Mouse (Mus musculus): Measurements from ENCODE around the gene Ccnc. TPM values are rescaled to one million over a fixed set of nuclear protein-coding genes. Genes with fewer than 3 reads are reported as not detected.

Gene Ccnc
- polyA plus RNA-seq, 1 experiment: not detected

DNA sequence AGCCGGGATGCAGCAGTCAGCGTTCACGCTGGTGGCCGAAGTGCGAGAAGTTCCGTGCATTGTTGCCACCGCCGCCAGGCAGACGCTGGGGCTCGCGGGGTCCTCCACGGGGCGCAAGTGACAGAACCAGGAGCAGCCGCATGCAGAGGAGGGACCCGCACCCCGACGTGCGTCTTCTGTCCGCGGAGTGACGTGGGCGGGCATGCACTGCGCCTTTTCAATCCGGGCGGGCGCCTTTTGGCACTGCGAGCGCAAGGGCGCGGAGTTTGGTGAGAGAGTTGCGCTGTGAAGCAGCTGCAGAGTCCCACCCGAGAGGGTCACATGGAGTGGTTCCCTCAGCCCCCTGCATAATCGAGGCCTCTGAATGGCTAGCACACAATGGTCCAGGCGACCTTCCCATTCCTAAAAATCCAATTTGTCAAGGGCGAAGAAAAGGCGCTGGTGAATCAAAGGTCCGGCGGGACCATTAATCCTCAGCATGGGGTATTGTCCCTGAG is 41.9 kb upstream of the Ccnc start, which contains the start of gene Prdm13:
Gene Prdm13, minus strand, starts transcription at position 369 of the 497 bp plus-strand sequence.
- WGBS: under 1% methylated on average over 38 of the region's 38 CpGs
- Histone ChIP-seq H3K27ac (ENCODE audit: insufficient read depth, low read depth, low read length) (no peak within 1 kb of the TSS), H3K4me3 (ENCODE audit: insufficient read depth, low read depth, low read length) (no peak within 1 kb of the TSS)

GRCm38 (mm10) chr4:21686416-21686815 is 41.1 kb upstream of the Ccnc start:
- WGBS: 10% methylated on average over 11 of the region's 11 CpGs
- TF ChIP-seq POLR2A (IDR thresholded peaks at IDR 0.05; ENCODE audit: insufficient read depth, low read depth, low read length) (no peak), CTCF (IDR thresholded peaks at IDR 0.05; ENCODE audit: insufficient read depth, low read depth, low read length) (no peak)
- peaks cover 8% of the 10 kb centered on the region for H3K4me1 ChIP-seq (ENCODE audit: control insufficient read depth, insufficient read depth, low read length)
- H3K27ac ChIP-seq (ENCODE audit: insufficient read depth, low read depth, low read length): no peak overlapping the region
- no peak overlapping the region for H3K4me3 ChIP-seq (ENCODE audit: insufficient read depth, low read depth, low read length)

More for the DNA sequence above, 41.9 kb upstream of the Ccnc start, which contains the start of gene Prdm13:
- TF ChIP-seq POLR2A (IDR thresholded peaks at IDR 0.05; ENCODE audit: insufficient read depth, low read depth, low read length) (no peak), CTCF (IDR thresholded peaks at IDR 0.05; ENCODE audit: insufficient read depth, low read depth, low read length) (no peak)
- H3K4me1 ChIP-seq (ENCODE audit: control insufficient read depth, insufficient read depth, low read length): peaks cover 8% of the 10 kb centered on the region

DNA sequence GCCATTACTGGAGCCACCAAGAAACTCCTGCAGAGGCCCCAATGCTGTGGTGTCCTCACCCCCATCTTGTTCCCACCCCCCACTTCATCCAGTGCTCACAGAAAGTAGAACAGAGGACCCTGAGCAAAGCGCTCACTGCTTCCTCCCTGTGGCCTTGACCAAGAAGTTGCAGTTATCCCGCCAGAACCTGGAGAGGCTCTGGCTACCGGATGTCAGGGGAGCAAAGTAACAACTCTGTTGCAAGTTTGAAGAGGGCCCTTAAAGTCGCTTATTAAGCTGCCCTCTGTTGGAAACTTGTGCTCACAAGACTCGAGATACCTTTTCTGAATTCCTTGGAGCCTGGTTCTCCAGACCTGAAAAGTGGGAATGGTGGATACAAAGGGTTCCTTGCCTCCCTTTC is 40.6 kb upstream of the Ccnc start:
- Histone ChIP-seq H3K4me1 (ENCODE audit: control insufficient read depth, insufficient read depth, low read length) (peaks cover 8% of the 10 kb centered on the region), H3K4me3 (ENCODE audit: insufficient read depth, low read depth, low read length) (no peak overlapping the region), H3K27ac (ENCODE audit: insufficient read depth, low read depth, low read length) (no peak overlapping the region)
- TF ChIP-seq CTCF (IDR thresholded peaks at IDR 0.05; ENCODE audit: insufficient read depth, low read depth, low read length) (no peak), POLR2A (IDR thresholded peaks at IDR 0.05; ENCODE audit: insufficient read depth, low read depth, low read length) (no peak)
- WGBS: 8% methylated on average over 5 of the region's 5 CpGs

DNA sequence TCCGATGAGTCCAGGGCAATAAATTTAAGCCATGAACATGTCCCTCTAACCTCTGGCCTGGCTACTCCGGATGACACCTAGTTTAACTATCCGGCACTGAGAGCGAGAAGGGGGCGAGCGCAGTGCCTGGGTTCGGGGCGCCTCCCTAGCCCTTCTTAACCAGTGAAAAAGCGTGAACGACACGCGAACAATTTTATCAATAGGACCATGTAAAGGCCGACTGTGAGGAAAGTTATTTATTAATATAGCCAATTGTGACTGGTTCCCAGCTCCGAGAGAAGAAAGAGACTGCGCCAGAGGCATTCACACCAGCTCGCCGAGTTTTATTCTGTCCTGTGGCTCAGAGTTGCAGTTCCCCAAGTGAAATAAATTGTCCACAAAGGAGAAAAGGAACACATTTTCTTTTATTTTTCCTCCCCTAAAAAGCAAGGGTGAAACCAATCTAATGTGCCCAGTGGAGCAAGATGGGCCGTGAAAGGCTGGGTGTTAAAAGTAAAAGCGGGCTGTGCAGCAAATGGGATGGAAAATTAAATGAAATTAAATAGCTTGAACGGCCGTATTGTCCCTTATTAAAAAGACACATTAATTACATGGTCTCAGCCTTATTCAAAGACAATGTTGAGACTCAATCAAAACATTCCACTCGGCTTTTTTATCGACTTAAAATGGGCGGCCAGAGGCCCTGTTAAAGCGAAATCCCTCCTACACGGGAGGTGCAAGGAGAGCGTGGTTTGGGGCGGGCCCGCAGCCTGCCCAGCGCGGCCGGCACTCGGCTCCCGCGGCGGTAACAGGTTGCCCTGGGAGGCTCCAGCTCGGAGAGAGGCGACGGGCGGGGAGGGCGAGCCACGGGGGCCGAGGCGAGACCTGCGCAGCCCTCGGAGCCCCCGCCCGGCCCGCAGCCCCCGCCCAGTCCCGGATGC is 39.5 kb upstream of the Ccnc start:
- Histone ChIP-seq H3K4me3 (ENCODE audit: insufficient read depth, low read depth, low read length) (peak overlapping the region; percentile 6), H3K27ac (ENCODE audit: insufficient read depth, low read depth, low read length) (no peak overlapping the region), H3K4me1 (ENCODE audit: control insufficient read depth, insufficient read depth, low read length) (peaks cover 8% of the 10 kb centered on the region)
- WGBS: 4% methylated on average over 51 of the region's 51 CpGs
- TF ChIP-seq CTCF (IDR thresholded peaks at IDR 0.05; ENCODE audit: insufficient read depth, low read depth, low read length) (no peak), POLR2A (IDR thresholded peaks at IDR 0.05; ENCODE audit: insufficient read depth, low read depth, low read length) (no peak)

DNA sequence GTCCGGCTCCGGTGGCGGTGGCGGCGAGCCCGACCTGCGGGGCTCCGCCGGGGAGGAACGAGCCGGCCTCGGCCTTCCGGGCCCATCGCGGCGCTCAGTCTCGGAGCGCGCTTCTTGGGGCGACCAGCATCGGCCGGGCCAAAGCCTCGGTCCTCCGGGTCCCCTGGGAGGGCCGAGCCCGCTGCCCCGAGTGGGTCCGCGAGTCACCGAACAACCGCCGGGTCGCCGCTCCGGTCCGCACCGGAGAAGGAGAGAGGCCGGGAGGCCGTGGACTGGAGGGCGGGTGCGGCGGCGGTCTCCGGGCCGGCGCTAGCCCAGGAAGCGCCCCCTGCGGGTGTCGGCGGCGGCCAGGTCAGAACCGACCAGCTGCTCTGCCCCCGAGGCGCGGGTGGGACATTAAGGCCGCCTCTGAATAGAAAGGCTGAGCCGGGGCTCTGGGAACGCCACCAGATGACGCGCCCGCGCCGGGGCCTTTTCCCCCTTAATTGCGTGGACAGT is 38.7 kb upstream of the Ccnc start:
- Histone ChIP-seq H3K27ac (ENCODE audit: insufficient read depth, low read depth, low read length) (no peak overlapping the region), H3K4me1 (ENCODE audit: control insufficient read depth, insufficient read depth, low read length) (peaks cover 8% of the 10 kb centered on the region), H3K4me3 (ENCODE audit: insufficient read depth, low read depth, low read length) (peak overlapping the region; percentile 6)
- no peak for TF ChIP-seq CTCF (IDR thresholded peaks at IDR 0.05; ENCODE audit: insufficient read depth, low read depth, low read length)
- no peak for TF ChIP-seq POLR2A (IDR thresholded peaks at IDR 0.05; ENCODE audit: insufficient read depth, low read depth, low read length)
- under 1% methylated on average over 64 of the region's 64 CpGs for WGBS

- H3K4me3 ChIP-seq (ENCODE audit: insufficient read depth, low read depth, low read length): no peak overlapping the region
- peaks cover 8% of the 10 kb centered on the region for H3K4me1 ChIP-seq (ENCODE audit: control insufficient read depth, insufficient read depth, low read length)
- no peak for TF ChIP-seq POLR2A (IDR thresholded peaks at IDR 0.05; ENCODE audit: insufficient read depth, low read depth, low read length)
- 2% methylated on average over 18 of the region's 18 CpGs for WGBS
- H3K27ac ChIP-seq (ENCODE audit: insufficient read depth, low read depth, low read length): no peak overlapping the region
Observed at GRCm38 (mm10) chr4:21689492-21689941, 38.0 kb upstream of the Ccnc start.

GRCm38 (mm10) chr4:21690221-21690620 is 37.3 kb upstream of the Ccnc start:
- no peak for TF ChIP-seq POLR2A (IDR thresholded peaks at IDR 0.05; ENCODE audit: insufficient read depth, low read depth, low read length)
- no peak for TF ChIP-seq CTCF (IDR thresholded peaks at IDR 0.05; ENCODE audit: insufficient read depth, low read depth, low read length)
- Histone ChIP-seq H3K4me1 (ENCODE audit: control insufficient read depth, insufficient read depth, low read length) (peaks cover 8% of the 10 kb centered on the region), H3K4me3 (ENCODE audit: insufficient read depth, low read depth, low read length) (no peak overlapping the region), H3K27ac (ENCODE audit: insufficient read depth, low read depth, low read length) (no peak overlapping the region)
- WGBS: 12% methylated on average over 7 of the region's 7 CpGs

- 24% methylated on average over 7 of the region's 7 CpGs for WGBS
- H3K4me3 ChIP-seq (ENCODE audit: insufficient read depth, low read depth, low read length): no peak overlapping the region
- H3K4me1 ChIP-seq (ENCODE audit: control insufficient read depth, insufficient read depth, low read length): no peaks in the 10 kb centered on the region
- H3K27ac ChIP-seq (ENCODE audit: insufficient read depth, low read depth, low read length): no peak overlapping the region
- TF ChIP-seq POLR2A (IDR thresholded peaks at IDR 0.05; ENCODE audit: insufficient read depth, low read depth, low read length) (no peak), CTCF (IDR thresholded peaks at IDR 0.05; ENCODE audit: insufficient read depth, low read depth, low read length) (peak; percentile 45; the same call in 1 of the 2 replicates)
Observed at GRCm38 (mm10) chr4:21695638-21696254, 31.8 kb upstream of the Ccnc start.

DNA sequence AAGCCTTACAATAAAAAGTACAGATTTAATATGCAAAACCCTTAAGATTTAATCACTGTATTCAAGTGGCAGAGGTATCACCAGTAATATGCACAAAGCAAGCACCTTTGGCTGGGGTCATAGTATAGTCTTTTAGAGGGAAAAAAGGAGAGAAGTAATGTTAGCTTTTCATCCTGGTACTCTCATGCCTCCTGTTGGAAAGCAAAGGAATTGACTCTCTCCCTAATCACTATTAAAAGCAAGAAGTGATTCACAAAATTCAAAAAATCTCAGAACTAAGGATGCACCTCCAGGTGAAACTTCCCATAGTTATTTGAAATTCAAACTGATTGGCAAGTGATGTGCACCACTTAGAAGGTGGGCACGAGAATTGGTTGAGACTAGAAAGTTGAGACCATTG is 22.5 kb upstream of the Ccnc start:
- H3K27ac ChIP-seq (ENCODE audit: insufficient read depth, low read depth, low read length): no peak overlapping the region
- no peak overlapping the region for H3K4me3 ChIP-seq (ENCODE audit: insufficient read depth, low read depth, low read length)
- TF ChIP-seq POLR2A (IDR thresholded peaks at IDR 0.05; ENCODE audit: insufficient read depth, low read depth, low read length) (no peak), CTCF (IDR thresholded peaks at IDR 0.05; ENCODE audit: insufficient read depth, low read depth, low read length) (no peak)
- H3K4me1 ChIP-seq (ENCODE audit: control insufficient read depth, insufficient read depth, low read length): no peaks in the 10 kb centered on the region
- 58% methylated on average over 1 of the region's 1 CpGs for WGBS
